Mouse (Mus musculus) adrenal gland, adult 18-20 months (tissue): ENCODE measurements at regions not wholly inside any gene's neighbourhood (a gene's known extent, or its start where the extent isn't known, plus 50 kb on each side); places are given as distances from the start of the nearest gene placed in this dataset.

Experiments
- DNase-seq, 2 experiments: peaks; one replicate each; pipeline ENCODE4 v3.0.0; 2021 to 2022; ENCODE audit warnings: low spot score in 2 of 2

GRCm38 (mm10) chr1:40907813-40908212 lies 102.4 kb downstream of the Tmem182 start:
- DNase-seq = no peak

DNA sequence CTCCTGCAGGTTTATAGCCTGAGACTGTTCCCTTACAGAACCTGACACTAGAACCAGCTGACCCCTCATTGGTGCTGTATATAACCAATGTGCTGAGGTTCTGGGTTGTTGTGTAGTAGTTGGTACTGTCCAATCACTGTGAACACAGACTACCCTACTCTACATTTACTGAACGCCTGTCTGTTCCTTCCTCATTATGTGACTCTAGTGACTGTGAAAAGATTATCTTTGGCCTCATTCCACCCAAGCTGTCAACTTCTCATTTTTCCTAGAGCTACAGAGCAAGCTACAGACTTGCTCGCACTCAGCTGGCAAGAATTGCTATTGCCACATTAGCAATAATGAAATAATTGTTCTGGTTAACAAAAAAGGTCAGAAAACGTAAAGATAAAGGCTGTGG lies 108.2 kb downstream of the Tmem182 start:
- no peak for DNase-seq

- DNase-seq = no peak
These were observed 118.9 kb downstream of the Tmem182 start for GRCm38 (mm10) chr1:40924271-40924670.

GRCm38 (mm10) chr1:40924780-40925179 lies 119.4 kb downstream of the Tmem182 start:
- no peak for DNase-seq

DNA sequence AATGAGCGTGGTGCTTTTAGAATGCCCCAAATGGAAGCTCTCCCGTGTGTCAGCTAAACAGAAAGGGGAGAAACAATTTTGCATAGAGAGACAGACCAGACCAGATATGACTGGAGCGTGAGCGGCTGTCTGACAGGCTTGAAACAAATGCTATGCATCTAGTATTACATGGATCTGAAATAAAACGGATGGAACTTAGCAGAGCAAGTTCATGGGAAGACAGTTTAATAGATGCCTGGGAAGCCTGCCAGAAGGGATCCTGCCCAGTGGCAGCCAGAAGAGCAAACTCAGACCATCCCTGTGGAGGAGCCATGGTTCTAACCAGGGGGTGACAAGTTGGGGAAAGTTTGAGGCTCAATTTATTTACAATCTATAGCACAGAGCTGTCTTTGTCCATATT lies 126.0 kb downstream of the Tmem182 start:
- DNase-seq = no peak

- DNase-seq = no peak
These were observed 131.3 kb downstream of the Tmem182 start for GRCm38 (mm10) chr1:40936729-40937128.

GRCm38 (mm10) chr1:40942751-40943150 lies 137.3 kb downstream of the Tmem182 start:
- no peak for DNase-seq

DNA sequence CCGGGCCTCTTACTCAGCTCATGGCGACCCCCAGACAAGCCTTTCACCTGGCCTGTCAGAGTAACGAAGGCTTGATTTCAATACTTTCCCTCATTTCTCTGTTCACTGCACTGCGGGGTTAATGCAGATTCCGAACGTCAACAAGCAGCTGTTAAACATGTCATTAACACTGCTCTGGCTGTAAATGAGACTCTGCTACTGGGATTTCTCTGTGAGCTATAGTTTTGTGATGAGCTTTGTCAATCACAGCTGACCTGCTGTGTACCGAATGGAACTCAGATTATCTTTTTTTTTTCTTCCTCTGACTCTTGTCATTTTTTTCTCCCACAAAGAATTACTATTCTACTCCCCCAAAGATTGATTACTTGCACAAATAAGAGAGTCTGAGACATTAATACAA lies 137.8 kb downstream of the Tmem182 start:
- DNase-seq = no peak

DNA sequence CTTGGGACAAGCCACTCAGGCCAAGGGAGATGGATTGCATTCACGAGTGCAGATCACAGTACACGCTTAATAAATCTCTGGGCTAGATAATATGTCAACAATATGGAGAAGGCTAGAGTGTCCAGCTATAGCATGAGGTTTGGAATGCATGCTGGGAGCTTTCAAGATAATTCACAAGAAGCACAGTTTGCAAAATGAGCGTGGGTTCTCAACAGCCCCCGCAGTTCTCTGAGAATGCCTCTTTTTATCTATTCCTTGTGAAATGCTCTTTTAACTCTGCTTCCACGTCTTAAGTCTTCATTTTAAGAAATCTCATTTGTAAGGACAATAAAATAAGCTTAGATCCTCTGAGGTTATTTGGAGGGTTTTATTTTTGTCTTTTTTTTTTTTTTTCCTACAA lies 145.2 kb downstream of the Tmem182 start:
- DNase-seq = no peak

GRCm38 (mm10) chr1:40954720-40955163 lies 149.3 kb downstream of the Tmem182 start:
- no peak for DNase-seq

GRCm38 (mm10) chr1:40967768-40968504 lies 162.5 kb downstream of the Tmem182 start:
- DNase-seq = no peak

DNA sequence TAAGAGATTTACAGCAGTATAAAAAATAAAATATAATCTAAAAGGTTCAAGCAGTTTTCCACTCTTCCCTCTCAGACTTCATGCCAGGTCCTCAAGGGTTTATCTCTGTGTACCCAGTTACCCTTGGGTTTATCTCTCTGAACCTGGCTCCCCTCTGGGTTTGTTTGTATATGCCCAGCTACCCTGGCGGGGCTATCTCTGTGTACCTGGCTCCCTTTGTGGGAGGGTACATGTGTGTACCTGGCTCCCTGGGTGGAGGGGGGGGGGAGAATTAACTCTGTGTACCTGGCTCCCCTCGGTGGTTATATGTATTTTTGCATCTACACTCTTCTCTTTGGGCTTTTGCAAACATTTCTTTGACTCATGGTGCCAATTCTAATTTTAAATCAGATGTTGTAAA lies 178.4 kb downstream of the Tmem182 start:
- no peak for DNase-seq

GRCm38 (mm10) chr1:40993327-40993726 lies 187.9 kb downstream of the Tmem182 start:
- DNase-seq = no peak

DNA sequence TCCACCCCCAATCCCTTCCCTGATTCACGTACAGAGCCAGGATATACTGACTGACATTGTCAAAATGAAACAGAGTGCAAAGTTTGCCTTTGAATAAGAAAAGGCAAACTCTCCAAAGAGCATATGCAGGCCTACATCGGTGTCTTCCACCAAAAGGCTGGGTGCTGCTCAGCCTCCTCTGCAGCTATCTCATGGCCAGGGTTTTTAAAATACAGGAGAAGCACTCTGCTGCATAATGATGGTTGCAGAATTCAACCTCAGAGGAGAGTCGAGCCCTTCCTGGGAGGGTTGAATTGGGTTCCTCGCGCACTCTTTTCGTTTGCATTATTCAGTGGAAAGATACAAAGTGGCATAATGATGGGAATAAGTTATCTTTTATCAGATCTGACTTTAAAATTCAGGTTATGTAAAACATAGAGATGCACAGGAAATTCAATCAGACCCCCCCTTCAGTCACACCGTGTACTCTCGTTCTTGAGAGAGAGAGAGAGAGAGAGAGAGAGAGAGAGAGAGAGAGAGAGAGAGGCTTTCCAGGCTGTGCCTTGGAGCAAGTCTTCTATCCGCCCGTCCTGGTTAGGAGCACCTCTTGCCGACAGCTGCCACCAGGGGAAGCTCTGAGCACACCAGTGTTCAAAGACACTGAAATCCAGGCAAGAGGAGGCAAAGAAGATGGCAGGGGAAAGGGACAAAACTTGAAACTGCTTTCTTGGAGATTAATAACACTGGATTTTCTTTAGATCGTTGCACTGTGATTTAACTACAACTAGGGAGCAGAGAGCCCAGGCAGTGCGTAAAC lies 196.0 kb downstream of the Tmem182 start:
- DNase-seq = no peak

- no peak for DNase-seq
These were observed 196.6 kb downstream of the Tmem182 start for GRCm38 (mm10) chr1:41002006-41002405.

DNA sequence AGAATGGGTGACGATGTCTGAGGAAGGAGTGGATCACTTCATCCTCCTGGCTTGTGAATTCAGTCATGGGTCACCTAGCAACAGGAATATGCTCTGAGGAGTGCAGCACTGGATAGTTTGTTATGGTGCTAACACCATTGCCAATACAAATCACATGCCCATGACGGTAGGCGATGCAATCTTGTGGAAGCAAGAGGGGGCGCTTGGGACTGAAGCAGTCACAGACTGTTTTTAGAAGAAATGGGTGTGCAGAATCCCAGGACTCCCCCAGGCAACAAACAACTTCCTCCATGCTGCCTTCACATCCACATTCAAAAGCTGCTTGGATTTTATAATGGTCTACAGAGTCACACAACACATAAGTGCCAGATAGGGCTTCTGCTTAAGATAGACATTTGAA lies 221.5 kb downstream of the Tmem182 start:
- DNase-seq = no peak

DNA sequence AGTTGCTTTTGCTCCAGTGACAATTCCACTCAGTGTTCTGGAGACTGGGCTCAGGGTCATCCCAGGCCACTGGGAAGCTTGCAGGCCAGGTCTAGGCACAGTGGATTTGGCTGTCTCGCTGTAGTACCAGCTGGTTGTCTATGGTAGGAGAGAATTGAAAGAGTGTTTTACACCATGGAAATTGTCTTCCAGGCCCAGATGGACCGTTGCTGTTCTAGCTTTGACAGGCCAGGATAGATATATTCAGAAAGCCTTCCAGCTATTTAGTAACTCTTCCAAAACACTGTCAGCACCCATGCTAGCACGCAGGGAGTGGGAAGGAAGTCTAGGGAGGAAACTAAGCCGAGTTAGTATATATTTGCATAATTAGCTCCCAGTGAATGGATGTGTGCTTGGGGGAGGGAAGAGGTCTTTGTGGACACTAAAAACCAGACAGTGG lies 222.2 kb downstream of the Tmem182 start:
- no peak for DNase-seq

DNA sequence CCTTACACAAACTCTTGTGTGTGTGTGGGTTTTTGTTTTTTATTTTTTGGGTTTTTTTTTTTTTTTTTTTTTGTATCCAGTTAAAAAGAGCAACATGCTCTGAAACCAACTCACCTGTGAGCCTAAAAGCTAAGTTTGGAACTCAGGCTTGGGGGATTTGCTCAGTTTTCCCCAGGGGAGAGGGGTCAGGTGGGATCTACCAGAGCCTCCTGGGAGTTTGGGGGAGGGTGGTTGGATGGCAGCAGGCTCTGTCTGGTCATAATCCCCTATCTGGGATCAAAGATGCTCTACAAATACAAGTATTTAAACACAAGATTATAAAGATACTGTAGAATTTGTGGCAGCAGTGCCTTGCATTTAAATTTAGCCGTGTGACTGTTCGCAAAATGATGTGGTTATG lies 222.6 kb downstream of the Tmem182 start:
- no peak for DNase-seq

GRCm38 (mm10) chr1:41035085-41035880 lies 229.9 kb downstream of the Tmem182 start:
- no peak for DNase-seq

DNA sequence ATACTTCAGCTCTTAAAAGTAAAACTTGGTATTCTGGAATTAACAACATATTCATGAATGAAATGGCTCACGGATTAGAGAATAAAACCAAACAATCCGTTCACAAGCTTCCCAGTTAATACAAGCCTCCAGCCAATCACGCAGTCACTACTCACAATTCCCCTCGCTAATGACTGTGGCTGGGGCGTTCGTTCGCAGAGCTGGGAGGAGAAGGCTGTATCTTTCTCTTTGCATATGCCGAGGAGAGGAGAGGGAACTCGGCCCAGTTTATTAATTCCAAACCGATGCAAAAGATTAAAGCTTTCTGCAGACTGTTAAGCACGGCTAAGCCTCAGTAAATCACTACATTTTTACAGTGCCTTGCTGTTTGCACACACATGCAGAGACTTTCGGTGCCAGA lies 231.5 kb downstream of the Tmem182 start:
- DNase-seq = no peak

DNA sequence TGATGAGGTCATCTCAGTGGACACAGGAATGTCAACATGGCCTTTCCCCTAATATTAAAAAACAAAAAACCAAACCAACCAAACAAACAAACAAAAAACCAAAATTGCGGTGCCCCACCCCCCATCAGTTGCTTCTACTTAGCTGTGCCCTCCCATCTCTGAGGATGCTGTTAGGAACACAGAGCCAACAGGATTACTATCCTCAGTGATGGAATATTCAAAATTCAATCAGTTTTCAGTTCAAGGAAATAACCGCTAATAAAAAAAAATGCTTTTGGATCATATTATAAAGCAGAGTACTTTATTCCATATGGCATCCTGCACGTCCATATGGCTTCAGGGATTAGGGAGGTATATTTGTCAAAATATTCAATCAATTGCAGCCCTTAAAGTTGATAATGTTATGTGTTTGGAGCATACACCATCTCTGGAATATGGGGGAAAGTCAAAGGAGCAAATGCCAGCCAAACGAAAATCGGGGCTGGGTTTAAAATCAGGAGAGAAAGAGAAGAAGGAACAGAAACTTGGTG lies 249.1 kb downstream of the Tmem182 start:
- no peak for DNase-seq
